Mouse (Mus musculus): Measurements from ENCODE around the gene Gpc3. TPM values are rescaled to one million over a fixed set of nuclear protein-coding genes. Genes with fewer than 3 reads are reported as not detected.
A peak's percentile ranks its signal among the peaks of the same experiment; 100 is the strongest.

Gpc3 gene
- polyA plus RNA-seq, 1 experiment from 2014 or later, result 969 TPM

DNA sequence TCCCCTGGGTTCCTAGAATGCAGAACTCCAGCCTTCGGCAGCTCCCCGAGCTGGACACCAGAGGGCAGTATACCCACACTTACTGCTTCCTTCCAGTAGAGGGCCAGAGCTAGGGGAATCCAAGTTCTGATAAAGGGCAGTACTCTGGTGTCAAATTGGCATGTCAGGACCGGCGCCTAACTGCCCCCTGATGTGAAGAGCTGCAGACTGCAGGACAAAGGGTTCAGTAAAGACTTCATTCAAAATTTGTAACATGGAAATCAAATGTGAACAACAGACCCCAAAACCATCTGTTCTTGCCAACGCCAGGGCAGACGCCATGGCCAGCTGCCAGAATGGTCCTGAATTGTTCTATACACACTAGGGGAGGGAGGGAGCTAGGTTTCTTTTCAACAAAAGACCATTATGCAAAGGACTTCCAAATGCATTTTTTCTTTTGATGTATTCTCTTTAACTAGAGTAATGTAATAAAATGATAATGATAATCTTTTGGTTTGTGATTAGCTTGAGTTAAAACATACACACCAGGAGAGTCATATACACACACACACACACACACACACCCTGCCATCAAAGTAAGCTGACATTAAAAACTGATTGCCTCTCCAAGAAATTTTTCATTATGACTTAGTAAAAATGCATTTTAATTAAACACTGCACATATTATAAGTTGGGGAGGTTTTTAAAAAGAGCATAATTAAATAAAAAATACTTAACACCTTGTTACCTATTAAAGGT lies 160.1 kb downstream of the Gpc3 start:
- Histone ChIP-seq H3K27ac (no peak overlapping the region), H3K36me3 (no peaks in the 10 kb centered on the region), H3K9ac (no peak overlapping the region), H3K4me2 (no peak overlapping the region), H3K9me3 (replicated peaks) (no peaks in the 10 kb centered on the region), H3K4me1 (peaks cover 9% of the 10 kb centered on the region; the same call in 1 of the 2 replicates), H3K4me3 (replicated peaks) (no peak overlapping the region), H3K27me3 (peaks cover 5% of the 10 kb centered on the region; the same call in 1 of the 2 replicates)
- ATAC-seq (replicated peaks; ENCODE audit: low FRiP score), result peak; percentile 62
- 34% methylated on average over 6 of the region's 6 CpGs for WGBS

DNA sequence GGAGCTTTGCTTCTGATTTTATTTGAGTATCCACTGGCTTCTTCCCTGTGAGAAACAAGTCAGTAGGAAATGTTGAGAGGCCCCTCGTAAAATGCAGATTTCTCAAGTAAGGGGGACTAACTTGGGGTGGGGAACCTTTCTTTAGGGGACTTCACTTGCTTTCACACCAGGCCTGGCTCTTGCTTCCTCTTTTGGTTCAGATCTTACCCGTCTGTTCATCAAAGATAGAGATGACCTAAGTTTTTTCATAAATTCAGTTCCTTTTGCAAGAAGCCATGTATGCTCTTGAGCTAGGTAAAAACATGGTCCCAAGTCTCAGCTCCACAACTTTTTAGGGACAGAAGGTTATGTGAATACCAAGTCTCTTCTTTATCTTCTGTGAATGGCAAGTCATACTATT lies 164.6 kb downstream of the Gpc3 start:
- WGBS, result 46% methylated on average over 2 of the region's 2 CpGs
- Histone ChIP-seq H3K4me2 (no peak overlapping the region), H3K4me3 (replicated peaks) (no peak overlapping the region), H3K9me3 (replicated peaks) (no peaks in the 10 kb centered on the region), H3K4me1 (peaks cover 19% of the 10 kb centered on the region), H3K36me3 (no peaks in the 10 kb centered on the region), H3K27ac (no peak overlapping the region), H3K27me3 (peaks cover 11% of the 10 kb centered on the region), H3K9ac (no peak overlapping the region)
- no peak for ATAC-seq (replicated peaks; ENCODE audit: low FRiP score)

DNA sequence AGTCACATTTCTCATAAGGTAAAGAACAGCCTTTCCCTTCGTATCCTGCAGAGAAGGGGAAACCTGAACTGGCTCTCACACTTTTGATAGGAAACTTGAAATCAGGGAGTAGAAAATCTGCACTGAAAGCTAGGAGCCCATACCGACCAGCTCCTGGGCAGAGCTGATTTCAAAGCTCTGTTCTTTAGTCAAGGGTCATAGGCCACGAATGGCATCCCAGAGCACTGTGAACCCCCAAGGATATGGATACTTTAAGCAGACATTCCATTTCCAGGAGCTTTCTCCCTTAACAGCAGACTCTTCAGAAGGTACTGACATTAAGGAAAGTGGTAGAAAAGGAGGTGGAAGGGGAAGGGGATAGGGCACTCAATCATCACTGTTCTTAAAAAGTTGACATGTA lies 165.3 kb downstream of the Gpc3 start:
- H3K4me1 ChIP-seq, result peaks cover 19% of the 10 kb centered on the region
- H3K9me3 ChIP-seq (replicated peaks), result no peaks in the 10 kb centered on the region
- 43% methylated on average over 3 of the region's 3 CpGs for WGBS
- H3K4me2 ChIP-seq, result no peak overlapping the region
- no peak overlapping the region for H3K9ac ChIP-seq
- peaks cover 11% of the 10 kb centered on the region for H3K27me3 ChIP-seq
- no peak overlapping the region for H3K27ac ChIP-seq
- no peak overlapping the region for H3K4me3 ChIP-seq (replicated peaks)
- H3K36me3 ChIP-seq, result no peaks in the 10 kb centered on the region
- ATAC-seq (replicated peaks; ENCODE audit: low FRiP score), result no peak

DNA sequence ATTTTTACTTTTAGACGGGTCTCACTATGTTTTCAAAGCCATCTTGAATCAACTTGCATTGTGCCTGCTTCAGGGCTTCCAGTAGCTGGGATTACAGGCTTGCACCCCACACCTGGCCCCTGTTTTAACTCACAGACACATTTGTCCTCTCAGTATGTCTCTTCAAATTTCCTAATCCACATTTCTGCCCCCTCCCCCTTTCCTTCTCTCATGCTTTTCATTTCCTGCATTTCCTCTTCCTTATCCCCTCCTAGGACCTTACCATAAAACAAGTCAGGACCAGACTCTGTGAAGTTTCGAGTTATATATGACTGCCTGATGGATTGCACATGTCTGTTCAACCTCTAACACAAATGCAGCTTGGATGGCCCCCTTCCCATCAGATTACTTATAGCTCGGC lies 167.2 kb downstream of the Gpc3 start:
- no peak overlapping the region for H3K4me2 ChIP-seq
- no peak overlapping the region for H3K27ac ChIP-seq
- ATAC-seq (replicated peaks; ENCODE audit: low FRiP score), result no peak
- H3K9ac ChIP-seq, result no peak overlapping the region
- H3K4me1 ChIP-seq, result peaks cover 19% of the 10 kb centered on the region
- H3K4me3 ChIP-seq (replicated peaks), result no peak overlapping the region
- peaks cover 11% of the 10 kb centered on the region for H3K27me3 ChIP-seq
- 40% methylated on average over 3 of the region's 3 CpGs for WGBS
- no peaks in the 10 kb centered on the region for H3K9me3 ChIP-seq (replicated peaks)
- no peaks in the 10 kb centered on the region for H3K36me3 ChIP-seq

DNA sequence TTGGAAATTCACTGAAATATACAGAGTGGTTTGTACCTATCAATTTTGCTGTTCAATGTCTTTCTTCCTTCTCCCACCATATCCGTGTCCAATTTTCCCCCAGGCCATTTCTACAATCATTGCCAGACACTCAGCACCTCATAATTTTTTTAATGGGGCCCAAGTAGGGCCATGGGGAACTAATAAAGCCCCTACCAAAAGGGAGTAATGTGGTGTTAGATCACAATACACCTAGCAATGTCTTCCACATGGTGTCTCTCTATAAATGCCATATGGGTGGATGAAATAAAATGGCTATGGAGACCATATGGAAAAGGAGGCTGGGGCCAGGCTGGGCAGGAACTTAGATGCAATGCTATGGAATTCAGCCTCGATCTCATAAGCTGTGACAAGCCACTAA lies 168.8 kb downstream of the Gpc3 start:
- no peak for ATAC-seq (replicated peaks; ENCODE audit: low FRiP score)
- H3K4me1 ChIP-seq, result peaks cover 17% of the 10 kb centered on the region
- WGBS, result 56% methylated on average over 2 of the region's 2 CpGs

DNA sequence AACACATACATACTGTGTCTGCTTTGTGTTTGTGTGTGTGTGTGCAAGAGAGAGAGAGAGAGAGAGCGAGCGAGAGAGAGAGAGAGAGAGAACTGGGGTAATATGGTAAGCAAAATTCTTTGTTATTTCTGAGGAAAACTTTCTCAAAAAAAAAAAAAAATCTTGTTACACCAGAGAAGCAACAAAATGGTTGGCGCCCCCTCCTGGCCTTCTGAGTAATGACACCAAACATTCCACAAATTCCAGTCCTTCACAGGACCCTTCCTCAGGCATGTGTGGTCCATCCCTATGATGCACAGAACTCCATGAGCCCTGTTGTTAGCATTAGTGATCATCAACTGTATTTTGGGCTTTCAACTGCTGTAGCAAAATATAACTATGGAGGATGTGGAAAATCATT lies 172.0 kb downstream of the Gpc3 start:
- H3K4me3 ChIP-seq (replicated peaks), result no peak overlapping the region
- H3K27me3 ChIP-seq, result no peaks in the 10 kb centered on the region; the same call in 1 of the 2 replicates
- H3K4me2 ChIP-seq, result no peak overlapping the region
- H3K4me1 ChIP-seq, result no peaks in the 10 kb centered on the region
- 63% methylated on average over 3 of the region's 3 CpGs for WGBS
- no peaks in the 10 kb centered on the region for H3K36me3 ChIP-seq
- ATAC-seq (replicated peaks; ENCODE audit: low FRiP score), result no peak
- H3K9ac ChIP-seq, result no peak overlapping the region
- H3K9me3 ChIP-seq (replicated peaks), result no peaks in the 10 kb centered on the region
- H3K27ac ChIP-seq, result no peak overlapping the region

More for the DNA sequence above, 168.8 kb downstream of the Gpc3 start:
- H3K4me3 ChIP-seq (replicated peaks), result no peak overlapping the region
- no peak overlapping the region for H3K27ac ChIP-seq
- no peaks in the 10 kb centered on the region for H3K9me3 ChIP-seq (replicated peaks)
- H3K9ac ChIP-seq, result no peak overlapping the region
- H3K4me2 ChIP-seq, result no peak overlapping the region
- peaks cover 11% of the 10 kb centered on the region for H3K27me3 ChIP-seq
- no peaks in the 10 kb centered on the region for H3K36me3 ChIP-seq

DNA sequence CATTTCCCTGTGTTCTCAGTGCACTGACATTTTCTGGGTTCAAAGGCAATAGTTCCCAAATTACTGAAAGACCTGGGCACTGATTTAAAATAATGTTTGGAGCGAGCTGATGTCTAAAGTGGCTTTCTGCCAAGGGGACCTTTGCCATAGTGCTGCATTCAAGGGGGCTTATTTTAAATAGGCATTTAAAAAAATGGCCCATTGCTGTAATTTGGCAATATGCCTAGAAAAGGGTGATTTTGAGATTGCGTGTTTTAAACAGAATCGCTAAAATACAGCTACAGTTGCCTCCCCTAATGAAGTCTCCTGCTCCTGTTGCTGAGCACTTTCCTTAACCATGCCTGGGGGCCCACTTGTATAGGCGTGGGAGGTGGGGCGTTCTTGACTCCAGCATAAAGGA lies 174.3 kb downstream of the Gpc3 start:
- H3K4me3 ChIP-seq (replicated peaks), result no peak overlapping the region
- H3K9me3 ChIP-seq (replicated peaks), result no peaks in the 10 kb centered on the region
- H3K27ac ChIP-seq, result no peak overlapping the region
- H3K4me1 ChIP-seq, result no peaks in the 10 kb centered on the region
- H3K36me3 ChIP-seq, result no peaks in the 10 kb centered on the region
- no peak for ATAC-seq (replicated peaks; ENCODE audit: low FRiP score)
- 64% methylated on average over 5 of the region's 5 CpGs for WGBS
- no peaks in the 10 kb centered on the region for H3K27me3 ChIP-seq
- H3K4me2 ChIP-seq, result no peak overlapping the region
- H3K9ac ChIP-seq, result no peak overlapping the region

DNA sequence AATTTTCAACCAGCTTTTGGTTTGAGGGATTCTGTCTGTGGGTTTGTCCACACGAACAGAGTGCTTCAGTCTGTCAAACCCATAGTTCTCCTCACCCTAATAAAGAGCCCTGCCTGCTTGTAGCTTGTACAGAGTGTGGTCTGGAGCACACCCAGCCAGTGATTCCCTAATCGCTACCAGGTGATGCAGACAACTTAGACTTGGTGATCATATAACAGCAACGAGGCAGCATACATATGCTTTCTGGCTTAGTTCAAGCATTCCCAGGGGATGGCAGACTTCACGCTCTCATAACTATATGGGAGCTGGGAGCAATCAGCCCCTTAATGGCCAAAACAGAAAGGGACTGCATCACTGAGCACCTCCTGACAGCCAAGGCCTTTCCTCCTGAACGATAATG lies 188.1 kb downstream of the Gpc3 start:
- no peak overlapping the region for H3K9ac ChIP-seq
- H3K4me1 ChIP-seq, result no peaks in the 10 kb centered on the region
- H3K27ac ChIP-seq, result no peak overlapping the region
- no peak for ATAC-seq (replicated peaks; ENCODE audit: low FRiP score)
- H3K9me3 ChIP-seq (replicated peaks), result no peaks in the 10 kb centered on the region
- H3K27me3 ChIP-seq, result peaks cover 7% of the 10 kb centered on the region; the same call in 1 of the 2 replicates
- H3K4me3 ChIP-seq (replicated peaks), result no peak overlapping the region
- H3K4me2 ChIP-seq, result no peak overlapping the region
- WGBS, result 79% methylated on average over 5 of the region's 5 CpGs
- no peaks in the 10 kb centered on the region; the same call in 1 of the 2 replicates for H3K36me3 ChIP-seq

DNA sequence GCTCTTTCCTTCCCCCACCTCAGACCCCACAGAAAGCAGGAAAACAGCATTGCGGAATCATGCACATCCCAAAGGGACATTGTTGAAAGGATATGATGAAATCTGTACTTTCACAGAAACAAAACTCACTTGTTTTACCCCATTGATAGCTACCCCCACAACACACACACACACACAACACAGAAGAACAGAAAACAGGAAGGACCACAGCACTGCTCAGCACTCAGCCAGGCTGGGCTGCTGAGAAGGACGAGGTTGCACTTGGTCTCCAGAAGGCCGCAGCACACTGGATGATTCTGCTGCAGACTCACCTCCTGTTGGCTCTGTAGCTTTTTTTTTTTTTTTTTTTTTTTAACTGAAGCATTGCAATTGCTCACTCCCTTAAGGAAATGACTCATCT lies 193.9 kb downstream of the Gpc3 start:
- no peak overlapping the region for H3K4me3 ChIP-seq (replicated peaks)
- 72% methylated on average over 3 of the region's 3 CpGs for WGBS
- H3K9ac ChIP-seq, result no peak overlapping the region
- no peaks in the 10 kb centered on the region for H3K9me3 ChIP-seq (replicated peaks)
- no peaks in the 10 kb centered on the region for H3K4me1 ChIP-seq
- no peaks in the 10 kb centered on the region for H3K36me3 ChIP-seq
- H3K27me3 ChIP-seq, result peaks cover 7% of the 10 kb centered on the region; the same call in 1 of the 2 replicates
- no peak overlapping the region for H3K4me2 ChIP-seq
- no peak overlapping the region for H3K27ac ChIP-seq
- ATAC-seq (replicated peaks; ENCODE audit: low FRiP score), result no peak

DNA sequence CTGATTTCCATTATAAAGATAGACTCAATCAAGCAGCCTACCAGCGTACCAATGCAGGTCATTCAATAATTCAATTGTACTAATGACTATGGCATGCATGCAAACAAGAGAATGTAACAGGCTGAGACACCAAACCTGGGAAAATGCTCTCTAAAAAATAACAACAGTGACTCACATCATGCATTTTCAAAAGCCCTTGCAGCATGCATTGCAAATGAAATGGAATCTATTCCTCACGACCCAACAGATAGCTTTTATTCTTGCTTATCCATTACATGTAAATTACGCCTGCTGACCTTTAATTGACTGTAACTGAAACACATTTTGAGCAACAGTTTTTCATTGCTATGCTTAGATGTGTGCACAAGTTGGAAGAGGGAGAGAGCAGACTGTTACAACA lies 200.8 kb downstream of the Gpc3 start:
- no peak overlapping the region for H3K4me3 ChIP-seq (replicated peaks)
- no peak for ATAC-seq (replicated peaks; ENCODE audit: low FRiP score)
- no peak overlapping the region for H3K27ac ChIP-seq
- no peak overlapping the region for H3K9ac ChIP-seq
- 86% methylated on average over 3 of the region's 3 CpGs for WGBS
- no peaks in the 10 kb centered on the region for H3K9me3 ChIP-seq (replicated peaks)
- 0 out of 2 replicates have a peak, but pooled peaks cover 3% of the 10 kb centered on the region for H3K27me3 ChIP-seq
- H3K4me2 ChIP-seq, result no peak overlapping the region
- no peaks in the 10 kb centered on the region for H3K4me1 ChIP-seq
- H3K36me3 ChIP-seq, result no peaks in the 10 kb centered on the region

DNA sequence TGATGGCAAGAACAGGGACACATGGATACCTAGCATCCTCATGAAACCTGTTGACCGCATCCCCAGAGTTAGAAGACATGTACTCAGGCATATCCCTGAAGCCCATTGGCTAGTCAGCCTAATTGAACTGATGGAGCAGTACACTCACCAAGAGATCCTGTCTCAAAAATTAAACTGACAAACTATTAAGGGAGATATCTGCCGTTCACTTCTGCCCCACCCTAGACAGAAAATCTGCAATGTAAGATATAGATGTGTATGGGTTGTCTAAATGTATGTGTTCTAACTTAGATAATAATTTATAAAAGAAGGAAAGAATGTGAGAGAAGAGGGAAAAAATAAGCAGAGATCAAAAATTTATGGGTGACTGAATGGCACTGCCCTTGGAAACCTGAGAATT lies 212.6 kb downstream of the Gpc3 start:
- no peak for ATAC-seq (replicated peaks; ENCODE audit: low FRiP score)
- Histone ChIP-seq H3K27ac (no peak overlapping the region), H3K4me1 (no peaks in the 10 kb centered on the region), H3K9me3 (replicated peaks) (no peaks in the 10 kb centered on the region), H3K4me3 (replicated peaks) (no peak overlapping the region), H3K4me2 (no peak overlapping the region), H3K36me3 (no peaks in the 10 kb centered on the region), H3K27me3 (0 out of 2 replicates have a peak, but pooled peaks cover 8% of the 10 kb centered on the region), H3K9ac (no peak overlapping the region)
- 83% methylated on average over 2 of the region's 2 CpGs for WGBS

DNA sequence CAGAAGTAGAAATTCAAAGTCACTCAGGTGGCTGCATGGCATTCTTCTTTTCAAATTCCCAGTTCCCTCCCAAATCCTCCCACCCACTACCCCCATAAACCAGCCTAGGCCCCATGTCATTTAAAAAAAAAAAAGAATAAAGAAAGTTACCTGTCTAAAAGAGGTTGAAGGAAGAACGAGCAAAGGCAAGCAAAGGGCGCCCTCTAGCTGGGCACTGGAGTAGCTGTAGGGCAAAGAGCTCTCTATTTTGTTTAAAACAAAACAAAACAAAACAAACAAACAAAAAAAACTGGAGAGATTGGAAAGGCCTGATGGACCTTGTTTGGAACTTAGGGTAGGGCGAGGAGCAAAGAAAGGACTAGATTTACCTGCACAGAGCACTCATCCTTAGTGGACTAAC lies 238.6 kb downstream of the Gpc3 start:
- WGBS, result 72% methylated on average over 3 of the region's 3 CpGs
- no peak overlapping the region for H3K27ac ChIP-seq
- 0 out of 2 replicates have a peak, but pooled peaks cover 2% of the 10 kb centered on the region for H3K4me1 ChIP-seq
- peaks cover 3% of the 10 kb centered on the region; the same call in 1 of the 2 replicates for H3K36me3 ChIP-seq
- no peaks in the 10 kb centered on the region for H3K9me3 ChIP-seq (replicated peaks)
- no peak for ATAC-seq (replicated peaks; ENCODE audit: low FRiP score)
- no peak overlapping the region for H3K4me3 ChIP-seq (replicated peaks)
- H3K27me3 ChIP-seq, result no peaks in the 10 kb centered on the region
- no peak overlapping the region for H3K9ac ChIP-seq
- H3K4me2 ChIP-seq, result no peak overlapping the region

DNA sequence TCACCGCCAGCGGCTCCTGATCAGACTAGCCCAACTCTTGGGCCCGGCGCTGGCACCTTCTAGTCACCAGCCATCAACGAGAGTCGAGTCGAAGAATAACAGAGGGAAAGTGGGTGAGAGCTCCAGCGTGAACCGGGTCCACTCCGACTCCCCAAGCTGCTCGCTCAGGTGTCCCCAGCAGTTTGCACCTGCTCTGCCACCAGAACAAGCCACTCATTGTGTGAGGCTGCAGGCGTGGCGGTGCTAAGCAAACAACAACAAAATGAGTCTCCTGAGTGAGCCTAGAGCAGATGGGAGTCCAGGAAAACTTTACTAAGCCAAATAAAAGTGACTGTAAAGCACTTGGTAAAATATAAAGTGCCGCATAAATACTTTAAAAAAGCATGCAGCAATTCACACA lies 239.5 kb downstream of the Gpc3 start:
- 0 out of 2 replicates have a peak, but pooled peaks cover 2% of the 10 kb centered on the region for H3K4me1 ChIP-seq
- ATAC-seq (replicated peaks; ENCODE audit: low FRiP score), result 0 out of 2 replicates have a peak, but pooled peaks have one; percentile 18
- no peak overlapping the region for H3K4me2 ChIP-seq
- H3K27ac ChIP-seq, result no peak overlapping the region
- H3K36me3 ChIP-seq, result no peaks in the 10 kb centered on the region
- WGBS, result 77% methylated on average over 14 of the region's 14 CpGs
- no peaks in the 10 kb centered on the region for H3K9me3 ChIP-seq (replicated peaks)
- no peak overlapping the region for H3K4me3 ChIP-seq (replicated peaks)
- no peaks in the 10 kb centered on the region for H3K27me3 ChIP-seq
- no peak overlapping the region for H3K9ac ChIP-seq

Measured in kidney, embryonic 15.5 days (tissue).